9 mouse cellular contexts compared by ENCODE assay signal in genomic region chr4:126204016-126204415, GRCm38 (mm10). TPM values are rescaled to one million over a fixed set of nuclear protein-coding genes. Genes with fewer than 3 reads are reported as not detected.
DNase-seq lines count a peak whose midpoint lies in the region; ATAC-seq and TF ChIP-seq lines count a peak whose summit lies in the region.
"Had no signal": no experiment of that assay in that cellular context is flagged by ENCODE, and none has a peak within 500 bp of the region (broad histone marks: within the 10 kb centered on the region; RNA-seq: fewer than 3 reads in every experiment).

No protein-coding gene starts in this region.

- TF ChIP-seq CTCF in spleen, adult 2 months (IDR thresholded peaks at IDR 0.05; ENCODE audit: extremely low read depth, insufficient read depth, insufficient read length, insufficient replicate concordance) = no peak

- no peak overlapping the region for H3K9ac ChIP-seq in hindbrain, embryonic 12.5 days
- H3K9ac ChIP-seq in hindbrain, embryonic 13.5 days = no peak overlapping the region
- no peak overlapping the region for H3K9ac ChIP-seq in embryonic facial prominence, embryonic 14.5 days (ENCODE audit: low read depth, low read length)
- no peak overlapping the region for H3K9ac ChIP-seq in stomach, embryonic 16.5 days (ENCODE audit: low read length)
- H3K9ac ChIP-seq in midbrain, embryonic 15.5 days = no peak overlapping the region

- H3K4me1 ChIP-seq in hindbrain, embryonic 12.5 days = peaks cover 24% of the 10 kb centered on the region
- H3K4me1 ChIP-seq in hindbrain, embryonic 13.5 days (replicated peaks) = peaks cover 33% of the 10 kb centered on the region
- peaks cover 23% of the 10 kb centered on the region for H3K4me1 ChIP-seq in spleen, adult 2 months (ENCODE audit: control insufficient read depth, insufficient read depth, insufficient read length)
- H3K4me1 ChIP-seq in embryonic facial prominence, embryonic 14.5 days (ENCODE audit: control insufficient read depth, insufficient read depth, low read length) = peaks cover 15% of the 10 kb centered on the region
- H3K4me1 ChIP-seq in stomach, embryonic 16.5 days (ENCODE audit: control insufficient read depth, insufficient read depth, low read length) = peaks cover 18% of the 10 kb centered on the region
- H3K4me1 ChIP-seq in midbrain, embryonic 15.5 days = peaks cover 31% of the 10 kb centered on the region

- H3K27me3 ChIP-seq in hindbrain, embryonic 12.5 days = no peaks in the 10 kb centered on the region
- H3K27me3 ChIP-seq in hindbrain, embryonic 13.5 days = no peaks in the 10 kb centered on the region
- no peaks in the 10 kb centered on the region for H3K27me3 ChIP-seq in spleen, adult 2 months (ENCODE audit: control insufficient read depth, insufficient read depth, low read length)
- no peaks in the 10 kb centered on the region for H3K27me3 ChIP-seq in embryonic facial prominence, embryonic 14.5 days (replicated peaks; ENCODE audit: control insufficient read depth, insufficient read depth, low read length)
- no peaks in the 10 kb centered on the region for H3K27me3 ChIP-seq in stomach, embryonic 16.5 days (ENCODE audit: control insufficient read depth, insufficient read depth, low read length)
- no peaks in the 10 kb centered on the region for H3K27me3 ChIP-seq in midbrain, embryonic 15.5 days (replicated peaks)
- H3K27me3 ChIP-seq: Patski had no signal

- no peak overlapping the region for H3K4me2 ChIP-seq in hindbrain, embryonic 12.5 days (replicated peaks)
- no peak overlapping the region for H3K4me2 ChIP-seq in hindbrain, embryonic 13.5 days
- H3K4me2 ChIP-seq in embryonic facial prominence, embryonic 14.5 days (ENCODE audit: low read depth, low read length) = no peak overlapping the region
- H3K4me2 ChIP-seq in stomach, embryonic 16.5 days (ENCODE audit: low read depth, low read length) = no peak overlapping the region
- H3K4me2 ChIP-seq in midbrain, embryonic 15.5 days = no peak overlapping the region

- H3K4me3 ChIP-seq in hindbrain, embryonic 12.5 days = no peak overlapping the region
- H3K4me3 ChIP-seq in hindbrain, embryonic 13.5 days = no peak overlapping the region
- H3K4me3 ChIP-seq in spleen, adult 2 months (ENCODE audit: extremely low read depth, insufficient read depth, insufficient read length) = no peak overlapping the region
- H3K4me3 ChIP-seq in embryonic facial prominence, embryonic 14.5 days (ENCODE audit: low read depth, low read length) = no peak overlapping the region
- H3K4me3 ChIP-seq in stomach, embryonic 16.5 days (replicated peaks; ENCODE audit: low read length) = no peak overlapping the region
- no peak overlapping the region for H3K4me3 ChIP-seq in midbrain, embryonic 15.5 days

- DNase-seq in spleen, adult 2 months (ENCODE audit: low read depth in 1 of 2, low spot score in 2 of 2) = no peak
- DNase-seq in spleen, postnatal 14 days (ENCODE audit: low spot score in 2 of 2) = no peak
- DNase-seq in embryonic facial prominence, embryonic 14.5 days (ENCODE audit: low spot score) = no peak
- no peak for DNase-seq in urinary bladder, adult 2 months (ENCODE audit: low spot score)

- no peaks in the 10 kb centered on the region for H3K9me3 ChIP-seq in hindbrain, embryonic 12.5 days (replicated peaks)
- no peaks in the 10 kb centered on the region for H3K9me3 ChIP-seq in hindbrain, embryonic 13.5 days
- H3K9me3 ChIP-seq in embryonic facial prominence, embryonic 14.5 days (ENCODE audit: control insufficient read depth, low read length) = no peaks in the 10 kb centered on the region
- no peaks in the 10 kb centered on the region for H3K9me3 ChIP-seq in stomach, embryonic 16.5 days (replicated peaks; ENCODE audit: control insufficient read depth, low read length)
- H3K9me3 ChIP-seq in midbrain, embryonic 15.5 days = no peaks in the 10 kb centered on the region

- no peak for ATAC-seq in hindbrain, embryonic 12.5 days (ENCODE audit: low FRiP score)
- ATAC-seq in hindbrain, embryonic 13.5 days (ENCODE audit: low FRiP score) = no peak
- no peak for ATAC-seq in embryonic facial prominence, embryonic 14.5 days (ENCODE audit: low read depth)
- no peak for ATAC-seq in stomach, embryonic 16.5 days (ENCODE audit: insufficient read depth, low FRiP score)
- ATAC-seq in midbrain, embryonic 15.5 days (replicated peaks) = no peak
- ATAC-seq: Patski had no signal

- WGBS in hindbrain, embryonic 12.5 days = 86% methylated on average over 8 of the region's 8 CpGs
- 87% methylated on average over 8 of the region's 8 CpGs for WGBS in hindbrain, embryonic 13.5 days
- 89% methylated on average over 8 of the region's 8 CpGs for WGBS in spleen, adult 2 months
- 75% methylated on average over 8 of the region's 8 CpGs for WGBS in embryonic facial prominence, embryonic 14.5 days
- WGBS in stomach, embryonic 16.5 days = 75% methylated on average over 8 of the region's 8 CpGs
- WGBS in midbrain, embryonic 15.5 days = 87% methylated on average over 8 of the region's 8 CpGs

- H3K36me3 ChIP-seq in hindbrain, embryonic 12.5 days = no peaks in the 10 kb centered on the region
- no peaks in the 10 kb centered on the region for H3K36me3 ChIP-seq in hindbrain, embryonic 13.5 days
- no peaks in the 10 kb centered on the region for H3K36me3 ChIP-seq in spleen, adult 2 months (ENCODE audit: control insufficient read depth, insufficient read depth, low read length)
- peaks cover 13% of the 10 kb centered on the region; the same call in 1 of the 2 replicates for H3K36me3 ChIP-seq in embryonic facial prominence, embryonic 14.5 days (ENCODE audit: control insufficient read depth, insufficient read depth, low read length)
- no peaks in the 10 kb centered on the region for H3K36me3 ChIP-seq in stomach, embryonic 16.5 days (ENCODE audit: control insufficient read depth, insufficient read depth, low read length)
- no peaks in the 10 kb centered on the region for H3K36me3 ChIP-seq in midbrain, embryonic 15.5 days (replicated peaks)

- 0 out of 2 replicates have a peak overlapping the region, but pooled peaks have one; percentile 94 for H3K27ac ChIP-seq in hindbrain, embryonic 12.5 days
- no peak overlapping the region for H3K27ac ChIP-seq in hindbrain, embryonic 13.5 days
- peak overlapping the region; percentile 96 for H3K27ac ChIP-seq in spleen, adult 2 months (ENCODE audit: insufficient read depth, low read length)
- H3K27ac ChIP-seq in embryonic facial prominence, embryonic 14.5 days (replicated peaks; ENCODE audit: low read depth, low read length) = peak overlapping the region; percentile 98; the same call in 1 of the 2 replicates
- peak overlapping the region; percentile 96; the same call in 1 of the 2 replicates for H3K27ac ChIP-seq in stomach, embryonic 16.5 days (ENCODE audit: low read length)
- H3K27ac ChIP-seq in midbrain, embryonic 15.5 days = no peak overlapping the region

- no peak for TF ChIP-seq POLR2A in spleen, adult 2 months (IDR thresholded peaks at IDR 0.05; ENCODE audit: low read depth, low read length)

RNA-seq across cellular contexts. Expression of gene Thrap3, which starts 1.5 kb away (rescaled TPM):
- polyA plus RNA-seq in hindbrain, embryonic 12.5 days (2016; fragmentation: Nextera tagmentation; extraction: Ambion mirVana) = 250 and 255 TPM in 2 replicates
- polyA plus RNA-seq in hindbrain, embryonic 13.5 days (2015; fragmentation: Nextera tagmentation; extraction: Ambion mirVana) = 163 and 166 TPM in 2 replicates
- polyA plus RNA-seq in spleen, adult 2 months (2012; rRNA removed) = 51.1 and 53.0 TPM in 2 replicates
- 185 and 198 TPM in 2 replicates for polyA plus RNA-seq in embryonic facial prominence, embryonic 14.5 days (2014; fragmentation: Nextera tagmentation; extraction: Ambion mirVana)
- 164 and 176 TPM in 2 replicates for polyA plus RNA-seq in stomach, embryonic 16.5 days (2015; fragmentation: Nextera tagmentation; extraction: Ambion mirVana)
- polyA plus RNA-seq in urinary bladder, adult 2 months (2012; rRNA removed) = 111 and 130 TPM in 2 replicates
- polyA plus RNA-seq in midbrain, embryonic 15.5 days (2015; fragmentation: Nextera tagmentation; extraction: Ambion mirVana) = 140 and 150 TPM in 2 replicates

RNA-seq across cellular contexts. Expression of gene Sh3d21, which starts 40.7 kb away (rescaled TPM):
- polyA plus RNA-seq in hindbrain, embryonic 12.5 days (2016; fragmentation: Nextera tagmentation; extraction: Ambion mirVana) = 3.7 and 5.3 TPM in 2 replicates
- 1.3 and 1.4 TPM in 2 replicates for polyA plus RNA-seq in hindbrain, embryonic 13.5 days (2015; fragmentation: Nextera tagmentation; extraction: Ambion mirVana)
- 0.34 and 0.54 TPM in 2 replicates for polyA plus RNA-seq in spleen, adult 2 months (2012; rRNA removed)
- polyA plus RNA-seq in embryonic facial prominence, embryonic 14.5 days (2014; fragmentation: Nextera tagmentation; extraction: Ambion mirVana) = 7.8 and 7.9 TPM in 2 replicates
- polyA plus RNA-seq in stomach, embryonic 16.5 days (2015; fragmentation: Nextera tagmentation; extraction: Ambion mirVana) = 7.3 and 8.6 TPM in 2 replicates
- 10.1 and 11.8 TPM in 2 replicates for polyA plus RNA-seq in urinary bladder, adult 2 months (2012; rRNA removed)
- 1.3 TPM in 2 replicates for polyA plus RNA-seq in midbrain, embryonic 15.5 days (2015; fragmentation: Nextera tagmentation; extraction: Ambion mirVana)

RNA-seq across cellular contexts. Expression of gene Map7d1, which starts 52.1 kb away (rescaled TPM):
- 143 and 150 TPM in 2 replicates for polyA plus RNA-seq in hindbrain, embryonic 12.5 days (2016; fragmentation: Nextera tagmentation; extraction: Ambion mirVana)
- polyA plus RNA-seq in hindbrain, embryonic 13.5 days (2015; fragmentation: Nextera tagmentation; extraction: Ambion mirVana) = 79.5 and 81.8 TPM in 2 replicates
- 46.3 and 60.2 TPM in 2 replicates for polyA plus RNA-seq in spleen, adult 2 months (2012; rRNA removed)
- polyA plus RNA-seq in embryonic facial prominence, embryonic 14.5 days (2014; fragmentation: Nextera tagmentation; extraction: Ambion mirVana) = 62.4 and 64.2 TPM in 2 replicates
- polyA plus RNA-seq in stomach, embryonic 16.5 days (2015; fragmentation: Nextera tagmentation; extraction: Ambion mirVana) = 14.4 and 20.0 TPM in 2 replicates
- 103 and 127 TPM in 2 replicates for polyA plus RNA-seq in urinary bladder, adult 2 months (2012; rRNA removed)
- polyA plus RNA-seq in midbrain, embryonic 15.5 days (2015; fragmentation: Nextera tagmentation; extraction: Ambion mirVana) = 85.4 and 92.1 TPM in 2 replicates

RNA-seq across cellular contexts. Expression of gene Eva1b, which starts 56.5 kb away (rescaled TPM):
- polyA plus RNA-seq in hindbrain, embryonic 12.5 days (2016; fragmentation: Nextera tagmentation; extraction: Ambion mirVana) = 35.4 and 40.0 TPM in 2 replicates
- polyA plus RNA-seq in hindbrain, embryonic 13.5 days (2015; fragmentation: Nextera tagmentation; extraction: Ambion mirVana) = 15.0 and 15.5 TPM in 2 replicates
- polyA plus RNA-seq in spleen, adult 2 months (2012; rRNA removed) = 57.5 and 89.5 TPM in 2 replicates
- polyA plus RNA-seq in embryonic facial prominence, embryonic 14.5 days (2014; fragmentation: Nextera tagmentation; extraction: Ambion mirVana) = 78.9 and 81.7 TPM in 2 replicates
- 46.4 and 49.7 TPM in 2 replicates for polyA plus RNA-seq in stomach, embryonic 16.5 days (2015; fragmentation: Nextera tagmentation; extraction: Ambion mirVana)
- 64.1 and 68.0 TPM in 2 replicates for polyA plus RNA-seq in urinary bladder, adult 2 months (2012; rRNA removed)
- polyA plus RNA-seq in midbrain, embryonic 15.5 days (2015; fragmentation: Nextera tagmentation; extraction: Ambion mirVana) = 11.8 and 12.0 TPM in 2 replicates

RNA-seq across cellular contexts. Expression of gene Trappc3, which starts 58.1 kb away (rescaled TPM):
- polyA plus RNA-seq in hindbrain, embryonic 12.5 days (2016; fragmentation: Nextera tagmentation; extraction: Ambion mirVana) = 109 and 113 TPM in 2 replicates
- polyA plus RNA-seq in hindbrain, embryonic 13.5 days (2015; fragmentation: Nextera tagmentation; extraction: Ambion mirVana) = 160 and 168 TPM in 2 replicates
- 23.6 and 25.7 TPM in 2 replicates for polyA plus RNA-seq in spleen, adult 2 months (2012; rRNA removed)
- 32.9 and 33.0 TPM in 2 replicates for polyA plus RNA-seq in embryonic facial prominence, embryonic 14.5 days (2014; fragmentation: Nextera tagmentation; extraction: Ambion mirVana)
- polyA plus RNA-seq in stomach, embryonic 16.5 days (2015; fragmentation: Nextera tagmentation; extraction: Ambion mirVana) = 97.2 and 103 TPM in 2 replicates
- 85.7 and 101 TPM in 2 replicates for polyA plus RNA-seq in urinary bladder, adult 2 months (2012; rRNA removed)
- 184 and 188 TPM in 2 replicates for polyA plus RNA-seq in midbrain, embryonic 15.5 days (2015; fragmentation: Nextera tagmentation; extraction: Ambion mirVana)

Comparison
In these comparisons a context has a peak if more than half of its experiments do, and no peak if none do; other contexts are left out.
1. H3K27ac ChIP-seq: peak in hindbrain, embryonic 12.5 days (single experiment), spleen, adult 2 months (single experiment), embryonic facial prominence, embryonic 14.5 days (single experiment) and stomach, embryonic 16.5 days (single experiment); none in hindbrain, embryonic 13.5 days (single experiment) and midbrain, embryonic 15.5 days (single experiment).